Mouse (Mus musculus): ENCODE measurements around the gene Klhl22. TPM values are rescaled to one million over a fixed set of nuclear protein-coding genes. Genes with fewer than 3 reads are reported as not detected.
A peak's percentile ranks its signal among the peaks of the same experiment; 100 is the strongest.

Gene Klhl22
- total RNA-seq, 2 experiments from 2014 or later = 10.6 to 12.8 TPM

DNA sequence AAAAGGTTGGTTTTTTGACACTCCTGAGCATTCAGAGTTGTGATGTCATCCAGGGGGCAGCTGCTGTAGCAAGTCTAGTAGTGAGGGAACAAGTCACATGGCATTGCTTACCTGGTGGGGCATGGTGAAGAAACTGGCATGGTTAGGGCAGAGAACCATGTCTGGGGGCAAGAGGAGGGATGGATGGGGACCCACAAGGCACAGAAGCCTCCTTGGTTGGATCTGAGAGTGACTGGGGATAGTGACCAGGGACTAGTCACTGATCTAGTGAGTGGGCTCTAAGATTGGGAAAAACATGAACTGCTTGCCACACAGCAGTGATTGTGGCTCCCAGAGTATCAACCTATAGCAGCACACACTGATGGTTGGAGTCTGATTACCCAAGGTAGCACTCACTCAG lies 40.2 kb downstream of the Klhl22 start:
- ATAC-seq (replicated peaks; ENCODE audit: poor library complexity) = no peak

DNA sequence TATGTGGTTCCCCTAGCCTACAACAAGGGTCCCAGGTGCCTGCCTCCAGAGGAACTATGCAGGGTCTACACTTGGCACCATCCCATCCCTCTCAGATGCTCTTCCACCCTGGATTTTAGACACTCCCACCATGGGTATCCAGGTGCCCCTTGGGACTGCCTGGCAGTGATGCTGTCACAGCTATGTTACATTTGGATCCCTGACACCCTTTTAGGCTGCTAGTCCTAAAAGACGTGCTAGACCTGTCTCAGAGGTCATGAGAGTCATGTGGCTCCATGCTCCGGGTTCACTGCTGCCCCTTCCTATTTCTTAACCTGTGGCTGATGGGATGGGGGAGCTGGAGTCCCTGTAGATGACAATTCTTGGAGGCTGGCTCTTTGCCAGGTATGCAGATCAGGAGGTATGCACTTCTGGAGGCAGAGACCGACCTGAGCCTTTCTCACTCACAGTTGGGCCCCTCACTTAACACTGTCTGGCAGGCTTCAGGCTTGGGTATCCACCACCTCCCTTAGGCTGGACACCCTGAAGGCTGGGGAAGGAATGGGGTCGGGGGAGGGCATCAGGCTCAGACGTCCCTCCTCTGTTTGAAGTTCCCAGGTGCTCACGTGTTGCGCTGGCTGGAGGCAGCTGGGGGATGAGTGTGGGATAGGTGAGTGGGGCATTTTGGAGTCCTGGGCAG lies 42.5 kb downstream of the Klhl22 start:
- ATAC-seq (replicated peaks; ENCODE audit: poor library complexity) = no peak

DNA sequence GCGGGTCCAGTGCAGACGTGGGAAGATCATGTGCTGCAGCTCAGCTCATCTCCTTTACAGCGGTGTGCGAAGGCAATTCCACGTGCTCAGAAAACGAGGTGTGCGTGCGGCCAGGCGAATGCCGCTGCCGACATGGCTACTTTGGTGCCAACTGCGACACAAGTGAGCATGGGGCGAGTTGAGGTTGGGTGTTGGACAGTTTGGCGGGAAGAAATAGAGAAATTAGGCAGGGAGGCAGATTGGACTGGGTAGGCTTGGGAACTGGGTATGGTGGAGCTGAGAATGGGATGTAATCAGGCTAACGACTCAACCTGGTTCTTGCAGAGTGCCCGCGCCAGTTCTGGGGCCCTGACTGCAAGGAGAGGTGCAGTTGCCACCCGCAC lies 43.0 kb downstream of the Klhl22 start:
- ATAC-seq (replicated peaks; ENCODE audit: poor library complexity) = no peak

DNA sequence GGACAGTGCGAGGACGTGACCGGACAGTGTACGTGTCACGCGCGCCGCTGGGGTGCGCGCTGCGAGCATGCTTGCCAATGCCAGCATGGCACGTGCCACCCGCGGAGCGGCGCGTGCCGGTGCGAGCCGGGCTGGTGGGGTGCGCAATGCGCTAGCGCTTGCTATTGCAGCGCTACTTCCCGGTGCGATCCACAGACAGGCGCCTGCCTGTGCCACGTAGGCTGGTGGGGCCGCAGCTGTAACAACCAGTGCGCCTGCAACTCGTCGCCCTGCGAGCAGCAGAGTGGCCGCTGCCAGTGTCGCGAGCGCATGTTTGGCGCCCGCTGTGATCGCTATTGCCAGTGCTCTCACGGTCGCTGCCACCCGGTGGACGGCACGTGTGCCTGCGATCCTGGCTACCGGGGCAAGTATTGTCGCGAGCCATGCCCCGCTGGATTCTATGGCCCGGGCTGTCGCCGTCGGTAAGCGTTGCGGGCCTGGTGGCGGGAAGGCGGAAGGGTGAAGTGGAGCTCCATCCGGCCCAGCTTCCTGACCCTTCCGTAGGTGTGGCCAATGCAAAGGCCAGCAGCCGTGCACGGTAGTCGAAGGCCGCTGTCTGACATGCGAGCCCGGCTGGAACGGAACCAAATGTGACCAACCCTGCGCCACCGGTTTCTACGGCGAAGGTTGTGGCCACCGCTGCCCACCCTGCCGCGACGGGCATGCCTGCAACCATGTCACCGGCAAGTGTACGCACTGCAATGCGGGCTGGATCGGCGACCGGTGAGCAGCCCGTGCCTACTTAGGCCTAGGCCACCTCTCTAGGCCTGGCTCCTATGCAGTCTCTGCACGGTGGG lies 43.6 kb downstream of the Klhl22 start:
- 0 out of 2 replicates have a peak, but pooled peaks have one; percentile 9 for ATAC-seq (replicated peaks; ENCODE audit: poor library complexity)

DNA sequence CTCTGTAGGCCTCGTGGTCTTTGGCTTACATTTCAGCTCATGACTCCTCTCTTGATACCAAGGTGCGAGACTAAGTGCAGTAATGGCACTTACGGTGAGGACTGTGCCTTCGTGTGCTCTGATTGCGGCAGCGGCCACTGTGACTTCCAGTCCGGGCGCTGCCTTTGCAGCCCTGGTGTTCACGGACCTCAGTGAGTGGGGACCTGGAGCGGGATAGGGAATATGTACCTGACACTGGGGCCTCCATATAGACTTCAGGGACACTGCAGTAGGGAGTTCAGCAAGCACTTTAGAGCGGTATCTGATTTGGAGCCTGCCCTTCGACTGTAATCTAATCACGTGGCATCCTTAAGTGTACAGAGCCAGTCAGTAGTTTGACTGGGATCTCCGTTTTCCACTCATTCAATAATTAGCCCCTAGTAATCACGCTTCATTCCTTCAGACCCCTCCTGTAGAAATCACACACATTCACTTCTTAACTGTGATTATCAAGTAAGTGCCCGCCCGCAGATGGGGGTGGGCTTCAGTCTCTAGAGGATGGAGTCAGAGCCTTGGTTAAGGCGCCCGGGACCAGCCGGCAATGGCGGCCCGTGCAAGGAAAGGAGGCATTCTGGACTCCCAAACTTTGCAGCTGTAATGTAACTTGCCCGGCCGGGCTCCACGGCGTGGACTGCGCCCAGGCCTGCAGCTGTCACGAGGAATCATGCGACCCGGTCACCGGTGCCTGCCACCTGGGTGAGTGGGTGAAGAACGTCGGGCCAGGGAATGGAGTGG lies 44.4 kb downstream of the Klhl22 start:
- no peak for ATAC-seq (replicated peaks; ENCODE audit: poor library complexity)

DNA sequence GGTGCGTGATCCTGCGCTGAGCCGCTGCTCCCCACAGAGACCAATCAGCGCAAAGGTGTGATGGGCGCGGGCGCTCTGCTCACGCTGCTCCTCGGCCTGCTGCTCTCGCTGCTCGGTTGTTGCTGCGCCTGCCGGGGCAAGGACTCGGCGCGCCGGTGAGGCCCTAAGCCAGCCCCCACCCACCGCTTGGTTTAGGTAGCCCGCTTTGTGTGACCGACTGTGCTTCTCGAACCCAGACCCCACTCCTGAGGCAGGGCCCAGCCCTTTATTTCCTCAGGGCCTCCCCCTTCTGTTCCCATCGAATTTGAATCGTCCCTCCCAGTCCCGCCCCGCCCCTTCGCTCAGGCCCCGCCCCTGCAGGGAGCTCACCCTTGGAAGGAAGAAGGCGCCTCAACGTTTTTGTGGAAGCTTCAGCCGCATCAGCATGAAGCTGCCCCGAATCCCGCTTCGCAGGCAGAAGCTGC lies 45.1 kb downstream of the Klhl22 start:
- peak; percentile 28; the same call in 1 of the 2 replicates for ATAC-seq (replicated peaks; ENCODE audit: poor library complexity)

DNA sequence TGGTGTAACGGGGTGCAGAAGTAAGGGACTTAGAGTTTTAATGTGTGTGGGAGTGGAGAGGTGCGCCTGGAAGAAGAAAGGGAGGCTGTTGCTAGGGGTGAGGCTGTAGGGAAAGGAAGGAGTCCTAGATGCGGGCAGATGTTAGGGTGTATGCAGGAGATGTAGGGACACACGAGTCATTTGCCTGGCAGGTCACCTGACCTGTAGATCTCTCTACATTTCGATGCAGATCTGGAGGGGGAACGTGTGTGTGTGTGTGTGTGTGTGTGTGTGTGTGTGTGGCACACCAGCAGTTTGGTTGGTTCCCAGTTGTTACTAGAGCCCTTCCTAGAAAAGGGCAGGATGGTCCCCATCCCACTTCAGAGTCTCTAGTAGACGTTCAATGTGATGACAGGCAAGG lies 45.6 kb downstream of the Klhl22 start:
- no peak for ATAC-seq (replicated peaks; ENCODE audit: poor library complexity)

DNA sequence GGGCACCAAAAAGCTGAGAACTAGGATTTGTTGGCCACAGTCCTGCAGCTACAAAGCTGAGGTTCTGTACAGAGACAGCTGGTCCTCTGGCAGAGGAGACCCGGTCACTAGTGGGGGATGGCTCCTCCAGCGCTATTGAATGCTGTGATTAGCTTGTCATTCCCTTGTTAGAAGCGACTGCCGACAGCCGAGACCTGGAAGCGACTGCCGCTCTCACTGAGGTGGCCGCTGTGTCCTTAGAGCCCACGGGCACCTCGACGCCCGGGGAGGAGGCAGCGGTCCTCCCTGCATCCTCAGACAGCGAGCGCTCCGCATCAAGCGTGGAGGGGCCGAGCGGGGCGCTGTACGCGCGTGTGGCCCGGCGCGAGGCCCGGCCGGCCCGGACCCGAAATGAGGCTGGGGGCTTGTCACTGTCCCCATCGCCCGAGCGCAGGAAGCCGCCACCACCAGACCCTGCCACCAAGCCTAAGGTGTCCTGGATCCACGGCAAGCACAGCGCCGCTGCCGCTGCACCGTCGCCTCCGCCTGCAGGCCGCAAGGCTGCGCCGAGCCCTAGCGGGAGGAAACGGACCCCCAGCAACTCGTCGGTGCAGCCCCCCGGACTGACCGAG lies 47.3 kb downstream of the Klhl22 start:
- ATAC-seq (replicated peaks; ENCODE audit: poor library complexity) = no peak

DNA sequence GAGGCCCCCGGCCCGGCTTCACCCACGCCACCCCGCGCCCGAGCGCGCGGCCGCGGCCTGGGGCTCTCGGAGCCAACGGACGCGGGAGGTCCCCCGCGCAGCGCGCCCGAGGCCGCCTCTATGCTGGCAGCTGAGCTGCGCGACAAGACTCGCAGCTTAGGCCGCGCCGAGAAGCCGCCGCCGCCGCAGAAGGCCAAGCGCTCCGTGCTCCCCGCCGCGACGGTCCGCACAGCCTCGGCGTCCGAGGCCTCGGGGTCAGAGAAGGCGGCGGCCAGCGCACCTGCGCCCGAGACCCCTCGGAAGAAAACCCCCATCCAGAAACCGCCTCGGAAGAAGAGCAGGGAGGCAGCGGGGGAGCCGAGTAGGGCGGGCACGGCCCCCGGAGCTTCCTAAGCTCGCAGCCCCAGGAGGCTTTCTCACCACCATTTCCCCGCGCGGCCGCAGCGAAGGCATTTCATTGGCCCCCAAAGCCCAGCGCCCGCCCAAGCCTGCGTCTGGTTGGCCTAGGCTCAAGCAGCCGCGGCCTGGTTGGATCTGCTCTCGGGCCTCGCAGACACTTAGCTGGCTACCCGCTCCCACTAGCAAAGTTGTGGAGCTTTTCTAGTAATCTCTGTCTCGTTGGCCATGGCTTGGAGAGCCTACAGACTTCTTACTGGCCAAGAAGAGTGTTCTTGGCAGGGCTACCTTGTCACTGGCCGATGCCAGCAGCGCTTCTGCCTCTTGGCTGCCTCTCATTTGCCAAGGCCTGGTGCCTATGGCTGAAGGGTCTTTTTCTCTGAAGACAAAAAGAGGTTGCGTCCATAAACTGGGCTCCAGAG lies 48.0 kb downstream of the Klhl22 start:
- peak; percentile 77 for ATAC-seq (replicated peaks; ENCODE audit: poor library complexity)

DNA sequence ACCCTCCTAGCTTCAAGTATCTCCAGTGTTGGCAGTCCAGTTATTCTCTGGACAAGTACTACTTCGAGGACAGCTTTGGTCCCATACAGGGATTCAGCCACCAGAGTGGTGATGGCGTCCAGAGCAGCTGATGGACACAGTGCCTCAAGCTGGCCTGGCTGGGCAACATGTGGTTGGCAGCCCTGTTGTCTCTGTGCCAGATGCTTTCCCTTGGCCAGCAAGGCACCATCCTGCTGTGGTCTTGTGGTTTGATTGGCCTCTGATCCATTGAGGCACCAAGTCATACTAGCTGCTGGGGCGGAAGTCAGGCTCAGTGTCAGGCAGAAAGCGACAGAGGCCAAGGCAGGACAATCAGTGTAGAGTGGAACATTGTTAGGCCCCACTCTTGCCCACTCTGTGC lies 49.7 kb downstream of the Klhl22 start:
- no peak for ATAC-seq (replicated peaks; ENCODE audit: poor library complexity)

DNA sequence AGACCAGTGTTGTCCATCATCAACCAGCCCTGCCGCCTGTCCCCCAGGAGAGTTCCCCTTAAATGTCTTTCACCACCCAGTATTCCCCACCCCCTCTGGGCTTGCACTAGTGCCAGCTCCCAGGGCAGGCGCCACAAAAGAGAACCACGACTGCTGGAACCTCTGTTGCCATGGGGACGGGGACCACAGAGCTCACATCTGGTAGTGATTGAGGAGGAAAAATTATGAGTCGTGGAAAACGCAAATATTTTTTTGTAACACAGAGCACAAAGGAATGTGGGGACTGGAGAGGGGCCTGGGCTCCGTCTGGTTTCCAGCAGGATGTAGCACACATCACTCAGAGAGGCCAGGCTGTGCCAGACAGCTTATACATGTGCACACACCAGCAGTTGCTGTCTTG lies 50.3 kb downstream of the Klhl22 start:
- ATAC-seq (replicated peaks; ENCODE audit: poor library complexity) = no peak

DNA sequence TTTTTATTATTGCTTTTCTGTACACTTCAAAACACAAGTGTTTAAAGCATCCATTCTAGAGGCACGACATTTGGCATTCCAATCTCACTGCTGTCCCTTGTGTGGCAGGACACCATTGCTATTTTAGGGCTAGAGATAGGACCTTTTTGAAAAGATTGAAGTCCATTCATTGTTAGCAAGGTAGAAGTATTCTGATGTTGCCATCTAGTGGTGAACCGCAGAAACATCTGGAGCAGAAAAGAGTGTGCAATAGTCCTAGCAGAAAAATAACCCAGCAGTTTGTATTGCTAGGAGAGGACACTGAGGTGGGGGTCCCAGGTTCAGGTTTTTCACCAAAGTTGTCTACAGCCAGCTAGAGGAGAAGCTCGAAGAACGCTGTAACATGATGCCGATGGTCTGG lies 52.7 kb downstream of the Klhl22 start:
- ATAC-seq (replicated peaks; ENCODE audit: poor library complexity) = peak; percentile 40

DNA sequence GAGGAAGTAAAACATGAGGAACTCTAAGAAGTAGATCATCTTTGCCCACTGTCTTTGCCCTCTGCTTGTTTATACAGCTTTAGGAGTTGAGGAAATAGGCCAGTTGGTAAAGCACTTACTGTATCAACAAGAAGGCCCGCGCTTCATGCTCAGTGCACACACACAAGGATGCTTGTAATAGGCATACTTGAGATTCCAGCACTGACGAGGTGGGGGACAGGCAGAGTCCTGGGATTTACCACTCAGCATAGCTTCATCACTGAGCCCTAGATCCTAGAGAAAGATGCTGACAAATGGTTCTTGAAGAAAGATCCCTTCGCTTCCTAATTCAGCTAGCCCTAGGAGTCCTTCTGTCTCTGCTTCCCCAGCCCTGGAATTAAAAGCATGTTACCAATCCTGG lies 53.8 kb downstream of the Klhl22 start:
- ATAC-seq (replicated peaks; ENCODE audit: poor library complexity) = no peak

DNA sequence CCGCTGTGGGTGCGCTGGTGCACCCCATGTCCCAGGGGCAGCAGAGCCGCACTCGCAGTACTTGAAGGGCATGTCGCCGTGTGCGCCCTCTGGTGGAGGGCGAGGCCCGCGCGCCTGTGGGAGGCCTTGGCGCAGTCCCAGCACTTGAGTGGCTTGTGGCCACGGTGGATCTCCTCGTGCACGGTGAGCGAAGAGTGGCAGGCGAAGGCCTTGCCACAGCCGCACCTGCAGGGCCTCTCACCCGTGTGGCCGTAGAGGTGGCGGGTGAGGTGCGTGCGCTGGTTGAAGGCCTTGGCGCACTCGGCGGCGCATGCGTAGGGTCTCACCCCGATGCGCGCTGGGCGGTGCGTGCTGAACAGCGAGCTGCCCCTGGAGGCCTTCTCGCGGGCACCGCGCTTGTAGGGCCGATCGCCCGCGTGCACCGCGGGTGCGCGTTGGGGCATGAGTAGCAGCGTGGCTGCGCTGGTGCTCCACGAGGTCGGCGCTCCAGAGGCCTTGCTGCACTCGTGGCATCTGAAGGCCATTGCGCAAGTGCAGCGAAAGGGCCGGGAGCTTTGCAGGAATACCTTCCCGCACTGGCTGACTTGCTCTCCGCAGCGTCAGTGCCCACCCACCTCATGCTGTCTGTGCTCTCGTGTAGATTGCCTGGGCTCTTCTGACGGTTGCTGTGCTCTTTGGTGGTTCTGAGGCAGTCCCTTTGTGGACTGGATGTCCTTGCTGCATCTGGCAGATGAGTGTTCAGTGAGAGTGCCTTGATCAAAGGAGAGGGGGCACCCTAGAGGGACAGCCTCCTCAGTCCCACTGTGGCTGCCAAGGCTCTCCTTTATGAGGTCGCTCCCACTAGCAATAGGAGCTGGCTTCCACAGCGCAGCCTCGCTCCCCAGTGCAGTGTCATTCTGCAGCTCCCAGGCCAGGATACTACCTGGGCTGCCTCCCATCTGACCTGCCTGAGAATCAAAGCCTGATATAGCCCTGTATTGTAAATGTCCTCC lies 56.3 kb downstream of the Klhl22 start:
- peak; percentile 92 for ATAC-seq (replicated peaks; ENCODE audit: poor library complexity)

DNA sequence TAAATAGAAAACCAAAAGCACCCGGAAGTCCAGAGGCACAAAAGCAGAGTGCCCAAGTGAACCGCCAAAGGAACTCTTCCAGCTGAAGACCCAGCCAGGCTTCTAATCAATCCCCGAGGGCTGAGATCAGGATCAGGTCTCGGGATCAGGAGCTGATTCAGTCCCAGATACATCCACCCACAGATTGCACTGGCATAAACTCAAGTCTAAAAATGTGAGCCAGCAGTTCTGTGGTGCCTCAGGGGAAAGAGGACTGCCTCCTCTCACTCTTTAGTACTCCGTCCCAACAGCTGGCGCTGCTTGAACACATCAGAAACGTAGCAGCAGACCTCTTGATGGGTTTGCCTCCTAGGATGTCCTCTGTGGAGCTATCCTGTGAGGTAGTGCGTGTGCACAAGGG lies 57.1 kb downstream of the Klhl22 start:
- ATAC-seq (replicated peaks; ENCODE audit: poor library complexity) = no peak

DNA sequence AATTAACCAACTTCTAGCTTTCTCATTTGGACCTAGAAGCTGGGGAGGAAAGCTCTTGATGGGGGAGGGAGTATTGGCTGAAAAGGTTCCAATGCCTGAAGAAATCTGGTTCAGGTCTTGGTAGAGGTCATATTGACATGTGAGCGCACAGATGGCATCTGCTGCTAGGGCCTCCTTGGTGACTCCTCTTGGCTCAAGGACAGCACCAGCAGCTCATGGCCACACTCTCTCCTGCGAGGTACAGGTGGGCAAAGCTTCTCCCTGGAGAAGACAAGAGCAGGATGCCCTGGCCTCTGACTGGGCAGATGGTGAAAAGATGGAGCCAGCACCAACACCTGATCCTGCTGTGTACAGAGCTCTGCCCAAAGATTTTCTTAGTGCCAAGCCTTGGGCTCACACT lies 67.1 kb downstream of the Klhl22 start:
- ATAC-seq (replicated peaks; ENCODE audit: poor library complexity) = no peak

DNA sequence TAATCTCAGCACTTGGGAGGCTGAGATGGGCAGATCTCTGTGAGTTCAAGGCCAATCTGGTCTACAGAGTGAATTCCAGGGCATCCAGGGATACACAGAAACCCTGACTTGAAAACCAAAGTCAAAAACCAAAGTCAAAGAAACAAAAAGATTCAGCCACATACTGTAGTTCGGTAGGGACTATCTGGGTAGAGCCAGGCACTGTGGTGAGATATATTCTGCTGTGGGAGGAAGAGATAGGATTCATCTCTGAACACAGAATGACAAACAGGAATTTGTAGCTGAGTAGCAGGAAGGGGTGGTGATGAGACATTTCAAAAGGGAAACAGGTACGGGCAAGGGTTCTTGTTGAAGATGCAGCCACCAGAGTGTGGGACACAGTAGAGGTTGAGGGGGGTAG lies 68.8 kb downstream of the Klhl22 start:
- ATAC-seq (replicated peaks; ENCODE audit: poor library complexity) = peak; percentile 59

DNA sequence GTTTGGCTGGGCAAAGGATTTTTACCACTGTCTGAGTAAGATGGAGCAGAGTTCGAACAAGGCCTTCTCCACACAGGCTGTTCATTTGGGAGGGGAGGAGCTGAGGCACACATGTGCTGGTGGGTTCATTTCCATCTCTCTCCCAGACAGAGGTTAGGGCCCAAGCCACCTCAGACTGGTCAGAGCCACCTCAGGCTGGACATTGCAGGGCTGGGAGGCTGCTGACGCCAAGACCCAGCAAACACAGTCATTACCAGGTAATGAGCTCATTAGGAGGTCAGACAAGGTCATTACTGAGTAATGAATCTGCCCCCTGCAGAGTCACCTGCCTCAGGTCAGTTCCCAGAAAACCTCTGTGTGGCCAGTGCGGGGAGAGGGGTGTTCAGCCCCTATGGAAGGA lies 69.4 kb downstream of the Klhl22 start:
- no peak for ATAC-seq (replicated peaks; ENCODE audit: poor library complexity)

All from megakaryocyte progenitor cell, adult 5-6 weeks (primary cell).